In genomic region chr3:104543825-104544224, GRCm38 (mm10) we compare ENCODE assay signal across 18 mouse cellular contexts. TPM values are rescaled to one million over a fixed set of nuclear protein-coding genes. Genes with fewer than 3 reads are reported as not detected.
DNase-seq lines count a peak whose midpoint lies in the region; ATAC-seq and TF ChIP-seq lines count a peak whose summit lies in the region.
"Had no signal": no experiment of that assay in that cellular context is flagged by ENCODE, and none has a peak within 500 bp of the region (broad histone marks: within the 10 kb centered on the region; RNA-seq: fewer than 3 reads in every experiment).

No protein-coding gene starts in this region.

- peaks cover 5% of the 10 kb centered on the region; the same call in 1 of the 2 replicates for H3K4me1 ChIP-seq in liver, postnatal 0 days (ENCODE audit: insufficient read depth)
- peaks cover 8% of the 10 kb centered on the region; the same call in 1 of the 2 replicates for H3K4me1 ChIP-seq in liver, embryonic 12.5 days

- H3K4me2 ChIP-seq in liver, postnatal 0 days (ENCODE audit: low read depth, low read length) = no peak overlapping the region
- no peak overlapping the region for H3K4me2 ChIP-seq in liver, embryonic 12.5 days
- H3K4me2 ChIP-seq: embryonic facial prominence, embryonic 15.5 days; limb, embryonic 15.5 days; lung, embryonic 15.5 days; midbrain, embryonic 13.5 days had no signal

- H3K36me3 ChIP-seq in liver, postnatal 0 days (replicated peaks; ENCODE audit: insufficient read depth, low read length) = no peaks in the 10 kb centered on the region
- H3K36me3 ChIP-seq in liver, embryonic 12.5 days = no peaks in the 10 kb centered on the region
- H3K36me3 ChIP-seq: embryonic facial prominence, embryonic 15.5 days; forebrain, embryonic 10.5 days; limb, embryonic 15.5 days; lung, embryonic 15.5 days; midbrain, embryonic 13.5 days had no signal

- TF ChIP-seq CTCF in liver, postnatal 0 days (IDR thresholded peaks at IDR 0.05; ENCODE audit: low read depth) = peak; percentile 55

- WGBS in liver, postnatal 0 days (ENCODE audit: insufficient replicate concordance) = 89% methylated on average over 3 of the region's 3 CpGs
- WGBS in liver, embryonic 12.5 days (ENCODE audit: insufficient replicate concordance) = 85% methylated on average over 3 of the region's 3 CpGs

- ATAC-seq in liver, postnatal 0 days = peak; percentile 63
- ATAC-seq in liver, embryonic 12.5 days = no peak
- peak; percentile 29; the same call in 1 of the 2 replicates for ATAC-seq in megakaryocyte progenitor cell, adult 5-6 weeks (replicated peaks; ENCODE audit: poor library complexity)
- ATAC-seq: activated CD4-positive, CD25-positive, alpha-beta regulatory T cell, adult 4 months; inflammation-experienced regulatory T-cells, adult 6 months; midbrain, embryonic 13.5 days had no signal

- peak; percentile 14 to 22 for DNase-seq in cerebellum, adult 18-20 months
- no peak for DNase-seq in cerebellum, postnatal 4 days (ENCODE audit: low spot score in 2 of 2)
- DNase-seq in heart, postnatal 10 days = peak; percentile 22 to 36
- no peak for DNase-seq in heart, postnatal 25 days (ENCODE audit: low spot score)
- no peak for DNase-seq in liver, postnatal 0 days
- DNase-seq in urinary bladder, postnatal 36 days (ENCODE audit: low spot score in 2 of 2) = no peak
- DNase-seq: adrenal gland, postnatal 25 days; gastrocnemius, postnatal 14 days; thymus, postnatal 4 days had no signal

- H3K27me3 ChIP-seq in liver, postnatal 0 days (ENCODE audit: insufficient read depth, low read length) = no peaks in the 10 kb centered on the region
- 0 out of 2 replicates have a peak, but pooled peaks cover 6% of the 10 kb centered on the region for H3K27me3 ChIP-seq in liver, embryonic 12.5 days (replicated peaks)
- H3K27me3 ChIP-seq: embryonic facial prominence, embryonic 15.5 days; limb, embryonic 15.5 days; lung, embryonic 15.5 days; midbrain, embryonic 13.5 days had no signal

- intact Hi-C loops in heart, postnatal 10 days (cut with DNase I) = loop anchor here (5.0 kb wide), 1 partner anchor 53 kb away; no protein-coding TSS in a partner anchor
- intact Hi-C loops in heart, postnatal 25 days (cut with DNase I) = no loop called here

- no peak overlapping the region for H3K4me3 ChIP-seq in liver, postnatal 0 days (ENCODE audit: low read depth, low read length)
- no peak overlapping the region for H3K4me3 ChIP-seq in liver, embryonic 12.5 days
- H3K4me3 ChIP-seq: embryonic facial prominence, embryonic 15.5 days; forebrain, embryonic 10.5 days; limb, embryonic 15.5 days; lung, embryonic 15.5 days; midbrain, embryonic 13.5 days had no signal

- H3K9me3 ChIP-seq in liver, postnatal 0 days (ENCODE audit: low read length) = no peaks in the 10 kb centered on the region
- H3K9me3 ChIP-seq in liver, embryonic 12.5 days (replicated peaks) = no peaks in the 10 kb centered on the region
- H3K9me3 ChIP-seq: embryonic facial prominence, embryonic 15.5 days; forebrain, embryonic 10.5 days; limb, embryonic 15.5 days; lung, embryonic 15.5 days; midbrain, embryonic 13.5 days had no signal

- no peak for TF ChIP-seq EP300 in liver, postnatal 0 days (IDR thresholded peaks at IDR 0.05; ENCODE audit: low read depth)

- no peak overlapping the region for H3K27ac ChIP-seq in liver, postnatal 0 days (ENCODE audit: low read depth)
- no peak overlapping the region for H3K27ac ChIP-seq in liver, embryonic 12.5 days
- H3K27ac ChIP-seq: embryonic facial prominence, embryonic 15.5 days; forebrain, embryonic 10.5 days; limb, embryonic 15.5 days; lung, embryonic 15.5 days; midbrain, embryonic 13.5 days had no signal

- no peak overlapping the region for H3K9ac ChIP-seq in liver, postnatal 0 days (replicated peaks)
- H3K9ac ChIP-seq in liver, embryonic 12.5 days = no peak overlapping the region
- H3K9ac ChIP-seq: embryonic facial prominence, embryonic 15.5 days; limb, embryonic 15.5 days; lung, embryonic 15.5 days; midbrain, embryonic 13.5 days had no signal

RNA-seq across cellular contexts. Expression of gene Lrig2, which starts 32.1 kb away (rescaled TPM):
- 10 to 100 TPM; 14.2 TPM for total RNA-seq in heart, postnatal 10 days (2021)
- 10 to 100 TPM in 1 of 2 experiments, 1 to 10 TPM in 1; 9.8 to 10.7 TPM for total RNA-seq in heart, postnatal 25 days (2021)
- 2.5 and 2.6 TPM in 2 replicates for polyA plus RNA-seq in liver, postnatal 0 days (2015; fragmentation: Nextera tagmentation; extraction: Ambion mirVana)
- 5.4 and 6.8 TPM in 2 replicates for polyA plus RNA-seq in liver, embryonic 12.5 days (2016; fragmentation: Nextera tagmentation; extraction: Ambion mirVana)
- total RNA-seq in megakaryocyte progenitor cell, adult 5-6 weeks (2015) = 11.1 and 17.4 TPM in 2 replicates
- 10.1 and 19.7 TPM in 2 replicates for total RNA-seq in megakaryocyte progenitor cell, adult 5-6 weeks (2017)

Comparison
In these comparisons a context has a peak if more than half of its experiments do, and no peak if none do; other contexts are left out.
1. DNase-seq: peak in cerebellum, adult 18-20 months (2 of 2) and heart, postnatal 10 days (2 of 2); none in cerebellum, postnatal 4 days (0 of 2), heart, postnatal 25 days (single experiment), liver, postnatal 0 days (single experiment) and urinary bladder, postnatal 36 days (0 of 2).